Mouse (Mus musculus): Measurements from ENCODE around the gene Dok4. TPM values are rescaled to one million over a fixed set of nuclear protein-coding genes. Genes with fewer than 3 reads are reported as not detected.

Dok4 gene
- polyA plus RNA-seq (2015; fragmentation: Illumina TruSeq; extraction: RNeasy Lipid Tissue Mini Kit (QIAGEN cat#74804); ENCODE audit: insufficient read depth, low read depth, low replicate concordance): 6.9 TPM

DNA sequence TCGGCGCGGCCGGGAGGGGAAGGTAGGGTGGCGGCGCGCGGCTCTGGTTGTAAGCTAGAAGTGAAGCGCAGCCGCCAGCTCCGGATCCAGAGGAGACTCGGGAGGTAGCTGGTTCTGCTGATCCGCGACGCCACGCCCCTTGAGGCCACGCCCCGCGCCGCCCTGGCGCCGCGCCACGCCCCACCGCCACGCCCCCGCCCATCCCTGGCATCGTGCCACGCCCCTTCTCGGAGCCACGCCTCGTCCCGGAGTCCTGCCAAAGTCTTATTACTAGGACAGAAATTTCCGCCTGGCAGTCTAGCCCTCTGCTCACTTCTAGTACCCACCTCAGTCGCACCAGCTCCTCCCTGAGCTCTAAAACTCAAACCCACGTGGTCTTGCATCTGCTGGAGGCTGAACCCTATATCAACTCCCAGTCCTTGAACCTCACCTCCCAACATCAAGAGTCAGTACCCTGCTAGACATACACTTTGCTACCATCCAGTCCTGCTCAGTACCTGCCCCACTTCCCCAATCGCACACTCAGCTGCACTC is at the start of gene Dok4:
TSS of gene Dok4 (minus strand) at position 134 of the 534 bp plus-strand sequence.

DNA sequence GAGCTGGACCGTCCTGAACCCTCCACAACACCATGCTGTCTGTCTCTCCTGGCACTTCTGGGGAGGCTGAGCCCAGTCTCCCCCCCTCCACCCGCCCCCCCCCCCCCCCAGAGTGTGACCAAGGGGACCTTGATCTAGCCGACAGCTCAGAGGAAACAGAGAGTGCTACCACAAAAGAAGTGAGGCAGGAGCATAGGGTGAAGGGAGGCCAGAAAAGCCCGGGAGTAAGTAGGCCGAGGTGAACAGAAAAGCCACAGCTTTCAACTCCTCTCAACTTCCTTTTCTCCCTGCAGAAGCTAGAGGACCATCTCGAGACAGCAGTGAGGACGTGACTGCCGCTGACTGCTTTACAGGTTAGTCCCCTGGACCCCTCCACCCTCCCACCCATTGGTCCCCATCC is 47.3 kb upstream of the Dok4 start, which contains the start of gene Adgrg5:
TSS of gene Adgrg5 (plus strand) at position 290 of the 400 bp plus-strand sequence.

GRCm38 (mm10) chr8:94917851-94918495 is 41.8 kb upstream of the Dok4 start, which contains the start of gene Ccdc102a:
Gene Ccdc102a (minus strand): TSS chr8:94918098.

DNA sequence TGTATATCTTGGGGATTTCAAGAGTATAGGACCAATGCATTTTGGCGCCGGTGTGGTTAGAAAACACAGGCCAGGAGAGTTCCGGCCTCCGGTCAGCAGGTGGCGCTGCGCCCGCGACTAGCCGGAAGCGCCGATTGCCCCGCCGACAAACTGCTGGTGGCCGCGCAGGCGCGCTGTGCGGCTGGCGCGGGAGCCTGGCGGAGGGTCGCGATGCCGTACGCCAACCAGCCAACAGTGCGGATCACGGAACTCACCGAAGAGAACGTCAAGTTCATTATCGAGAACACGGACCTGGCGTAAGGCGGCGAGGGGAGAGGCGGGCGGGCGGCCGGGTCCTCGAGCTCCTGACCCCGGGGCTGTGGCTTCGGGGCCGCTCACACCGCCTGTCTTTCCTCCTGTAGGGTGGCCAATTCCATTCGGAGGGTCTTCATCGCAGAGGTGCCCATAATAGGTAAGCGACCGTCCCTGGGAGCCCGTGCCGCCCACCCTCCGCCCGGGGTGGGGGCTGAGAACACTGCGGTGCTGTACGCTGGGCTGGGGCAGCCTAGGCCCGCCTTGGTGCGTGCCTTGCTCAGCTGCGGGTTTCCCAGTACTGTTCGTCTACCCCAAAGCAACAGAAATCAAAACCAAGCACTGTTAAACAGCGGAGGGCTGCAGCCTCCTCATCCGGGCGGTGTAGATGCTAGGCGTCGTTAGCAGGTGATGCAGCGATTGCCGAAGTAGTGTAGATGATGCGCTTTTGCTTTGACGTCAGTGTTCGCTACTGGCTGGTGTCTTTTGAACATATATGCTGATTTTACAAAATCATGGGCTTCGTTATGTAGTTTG is 18.6 kb downstream of the Dok4 start, which contains the start of gene Polr2c:
TSS of gene Polr2c (plus strand) at position 105 of the 828 bp plus-strand sequence.

GRCm38 (mm10) chr8:94837662-94838574 is 38.2 kb downstream of the Dok4 start, which contains the start of the genes Coq9 and Ciapin1:
Gene Coq9 (plus strand): TSS chr8:94838321.
Gene Ciapin1 (minus strand): TSS chr8:94838358.

Other genes with a start within 250 kb of the Dok4 start
- 18.1 TPM for gene Arl2bp, start 209.7 kb downstream of the Dok4 start, polyA plus RNA-seq (2015; fragmentation: Illumina TruSeq; extraction: RNeasy Lipid Tissue Mini Kit (QIAGEN cat#74804); ENCODE audit: insufficient read depth, low read depth, low replicate concordance)
- not detected for gene Pllp, start 180.1 kb downstream of the Dok4 start, polyA plus RNA-seq (2015; fragmentation: Illumina TruSeq; extraction: RNeasy Lipid Tissue Mini Kit (QIAGEN cat#74804); ENCODE audit: insufficient read depth, low read depth, low replicate concordance)
- not detected for gene Ccl22, start 130.7 kb downstream of the Dok4 start, polyA plus RNA-seq (2015; fragmentation: Illumina TruSeq; extraction: RNeasy Lipid Tissue Mini Kit (QIAGEN cat#74804); ENCODE audit: insufficient read depth, low read depth, low replicate concordance)
- gene Cx3cl1, start 104.3 kb downstream of the Dok4 start, polyA plus RNA-seq (2015; fragmentation: Illumina TruSeq; extraction: RNeasy Lipid Tissue Mini Kit (QIAGEN cat#74804); ENCODE audit: insufficient read depth, low read depth, low replicate concordance): 5.9 TPM
- gene Ccl17, start 65.9 kb downstream of the Dok4 start, polyA plus RNA-seq (2015; fragmentation: Illumina TruSeq; extraction: RNeasy Lipid Tissue Mini Kit (QIAGEN cat#74804); ENCODE audit: insufficient read depth, low read depth, low replicate concordance): not detected
- gene Coq9, start 38.0 kb downstream of the Dok4 start, polyA plus RNA-seq (2015; fragmentation: Illumina TruSeq; extraction: RNeasy Lipid Tissue Mini Kit (QIAGEN cat#74804); ENCODE audit: insufficient read depth, low read depth, low replicate concordance): 24.9 TPM
- 8.0 TPM for gene Ciapin1, start 38.0 kb downstream of the Dok4 start, polyA plus RNA-seq (2015; fragmentation: Illumina TruSeq; extraction: RNeasy Lipid Tissue Mini Kit (QIAGEN cat#74804); ENCODE audit: insufficient read depth, low read depth, low replicate concordance)
- gene Polr2c, start 18.9 kb downstream of the Dok4 start, polyA plus RNA-seq (2015; fragmentation: Illumina TruSeq; extraction: RNeasy Lipid Tissue Mini Kit (QIAGEN cat#74804); ENCODE audit: insufficient read depth, low read depth, low replicate concordance): 12.7 TPM
- gene Ccdc102a, start 41.8 kb upstream of the Dok4 start, polyA plus RNA-seq (2015; fragmentation: Illumina TruSeq; extraction: RNeasy Lipid Tissue Mini Kit (QIAGEN cat#74804); ENCODE audit: insufficient read depth, low read depth, low replicate concordance): 2.3 TPM
- gene Adgrg5, start 47.4 kb upstream of the Dok4 start, polyA plus RNA-seq (2015; fragmentation: Illumina TruSeq; extraction: RNeasy Lipid Tissue Mini Kit (QIAGEN cat#74804); ENCODE audit: insufficient read depth, low read depth, low replicate concordance): 0.39 TPM
- gene Adgrg1, start 98.4 kb upstream of the Dok4 start, polyA plus RNA-seq (2015; fragmentation: Illumina TruSeq; extraction: RNeasy Lipid Tissue Mini Kit (QIAGEN cat#74804); ENCODE audit: insufficient read depth, low read depth, low replicate concordance): 21.1 TPM
- 3.5 TPM for gene Adgrg3, start 141.4 kb upstream of the Dok4 start, polyA plus RNA-seq (2015; fragmentation: Illumina TruSeq; extraction: RNeasy Lipid Tissue Mini Kit (QIAGEN cat#74804); ENCODE audit: insufficient read depth, low read depth, low replicate concordance)
- gene Drc7, start 178.8 kb upstream of the Dok4 start, polyA plus RNA-seq (2015; fragmentation: Illumina TruSeq; extraction: RNeasy Lipid Tissue Mini Kit (QIAGEN cat#74804); ENCODE audit: insufficient read depth, low read depth, low replicate concordance): not detected
- gene Katnb1, start 204.9 kb upstream of the Dok4 start, polyA plus RNA-seq (2015; fragmentation: Illumina TruSeq; extraction: RNeasy Lipid Tissue Mini Kit (QIAGEN cat#74804); ENCODE audit: insufficient read depth, low read depth, low replicate concordance): 3.3 TPM